Mouse (Mus musculus) thymus, adult 2 months (tissue): ENCODE results near the gene Gm20538. TPM values are rescaled to one million over a fixed set of nuclear protein-coding genes. Genes with fewer than 3 reads are reported as not detected.

Source experiments
- DNase-seq: peaks from one replicate; pipeline ENCODE4 v3.0.0; 2021
- H3K27ac ChIP-seq: fragments of 200-500 bp; 2 replicates; pipeline ENCODE4 v1.5.1; 2012; ENCODE audit warnings: low read length, control low read depth; ENCODE audit not compliant: control insufficient read depth, insufficient read depth
- H3K27me3 ChIP-seq: fragments of 200-500 bp; 2 replicates; pipeline ENCODE4 v1.6.1; 2012; ENCODE audit warnings: mild to moderate bottlenecking, low read length, moderate library complexity, mixed read lengths; ENCODE audit not compliant: control insufficient read depth, insufficient read depth
- H3K36me3 ChIP-seq: fragments of 200-500 bp; 2 replicates; pipeline ENCODE4 v1.6.1; 2012; ENCODE audit warnings: mild to moderate bottlenecking, low read length, moderate library complexity; ENCODE audit not compliant: control insufficient read depth, insufficient read depth
- H3K4me1 ChIP-seq: fragments of 200-500 bp; replicated peaks from 2 replicates; pipeline ENCODE4 v1.6.1; 2012; ENCODE audit warnings: low read length; ENCODE audit not compliant: control insufficient read depth, insufficient read depth
- H3K4me3 ChIP-seq: fragments of 200-500 bp; 2 replicates; pipeline ENCODE4 v1.5.1; 2012; ENCODE audit warnings: mild to moderate bottlenecking, low read length, control low read depth, moderate library complexity; ENCODE audit not compliant: control insufficient read depth, insufficient read depth
- CTCF ChIP-seq: fragments of 200-500 bp; IDR thresholded peaks from 2 replicates; pipeline ENCODE4 v1.5.1; 2012; ENCODE audit warnings: mild to moderate bottlenecking, control low read depth, low read length, moderate library complexity, borderline replicate concordance; ENCODE audit not compliant: control insufficient read depth, poor library complexity, insufficient read depth; ENCODE audit errors: extremely low read depth
- POLR2A ChIP-seq: fragments of 200-500 bp; IDR thresholded peaks from 2 replicates; pipeline ENCODE4 v1.6.1; 2012; ENCODE audit warnings: mild to moderate bottlenecking, low read length, control low read depth, moderate library complexity; ENCODE audit not compliant: control insufficient read depth, poor library complexity, insufficient read depth; ENCODE audit errors: extremely low read depth
- WGBS: fragments of 180-500 bp; shearing (Covaris S2); methylation state at CpG from one replicate; pipeline ENCODE4 v1.1.7; 2018; 5-methylcytosine and 5-hydroxymethylcytosine counted together
- polyA plus RNA-seq: library from polyadenylated mRNA; depleted of rRNA; stranded (reverse); fragments of >200 nt; gene quantifications from 2 replicates; pipeline ENCODE4 v1.2.3, GENCODE M21; 2012

Gm20538 gene
- polyA plus RNA-seq, 1 experiment = 6.6 TPM

GRCm38 (mm10) chr19:44562652-44563206, 10.1 kb upstream of the Gm20538 start, which contains the start of gene Hif1an:
Gene Hif1an, plus strand, starts transcription at chr19:44562850.
- TF ChIP-seq CTCF (peak; percentile 86; the same call in 1 of the 2 replicates), POLR2A (peak; percentile 90)
- H3K4me3 ChIP-seq = peak within 1 kb of the TSS; percentile 82
- H3K4me1 ChIP-seq = peaks cover 9% of the 10 kb centered on the region
- H3K36me3 ChIP-seq = peaks cover 25% of the 10 kb centered on the region
- no peak within 1 kb of the TSS for H3K27ac ChIP-seq
- peak; percentile 96 for DNase-seq
- WGBS = under 1% methylated on average over 33 of the region's 33 CpGs
- no peaks in the 10 kb centered on the region for H3K27me3 ChIP-seq

- under 1% methylated on average over 50 of the region's 50 CpGs for WGBS
- H3K36me3 ChIP-seq = peaks cover 23% of the 10 kb centered on the region
- no peak within 1 kb of the TSS for H3K27ac ChIP-seq
- H3K4me3 ChIP-seq = peak within 1 kb of the TSS; percentile 81
- peak; percentile 95 for DNase-seq
- peak; percentile 68; the same call in 1 of the 2 replicates for TF ChIP-seq POLR2A
- no peak for TF ChIP-seq CTCF
- H3K27me3 ChIP-seq = no peaks in the 10 kb centered on the region
- H3K4me1 ChIP-seq = peaks cover 9% of the 10 kb centered on the region
Measured at GRCm38 (mm10) chr19:44554861-44555590, 2.4 kb upstream of the Gm20538 start, which contains the start of gene Ndufb8. Gene Ndufb8, minus strand, starts transcription at chr19:44555440.

- peaks cover 28% of the 10 kb centered on the region for H3K36me3 ChIP-seq
- DNase-seq = no peak
- H3K27me3 ChIP-seq = no peaks in the 10 kb centered on the region
- no peak overlapping the region for H3K27ac ChIP-seq
- H3K4me3 ChIP-seq = peak overlapping the region; percentile 81
- 3% methylated on average over 8 of the region's 8 CpGs for WGBS
- H3K4me1 ChIP-seq = peaks cover 9% of the 10 kb centered on the region
- TF ChIP-seq POLR2A (no peak), CTCF (no peak)
Measured at GRCm38 (mm10) chr19:44554490-44554860, 1.8 kb upstream of the Gm20538 start.

GRCm38 (mm10) chr19:44553286-44553685, 655 bp upstream of the Gm20538 start:
- Histone ChIP-seq H3K27me3 (no peaks in the 10 kb centered on the region), H3K36me3 (peaks cover 40% of the 10 kb centered on the region), H3K4me3 (no peak overlapping the region), H3K4me1 (peaks cover 9% of the 10 kb centered on the region), H3K27ac (no peak overlapping the region)
- DNase-seq = no peak
- 95% methylated on average over 4 of the region's 4 CpGs for WGBS
- TF ChIP-seq POLR2A (no peak), CTCF (no peak)

- WGBS = 8% methylated on average over 47 of the region's 47 CpGs
- DNase-seq = peak; percentile 11
- no peak within 1 kb of the TSS for H3K27ac ChIP-seq
Measured at GRCm38 (mm10) chr19:44545321-44546041, 7.2 kb downstream of the Gm20538 start, which contains the start of gene Sec31b. Gene Sec31b, minus strand, starts transcription at chr19:44545864.

GRCm38 (mm10) chr19:44544775-44545174, 7.9 kb downstream of the Gm20538 start:
- H3K36me3 ChIP-seq = peaks cover 16% of the 10 kb centered on the region
- peak; percentile 73 for DNase-seq
- TF ChIP-seq POLR2A (no peak), CTCF (no peak)
- no peak overlapping the region for H3K27ac ChIP-seq
- 0 out of 2 replicates have a peak, but pooled peaks cover 5% of the 10 kb centered on the region for H3K4me1 ChIP-seq
- WGBS = 2% methylated on average over 13 of the region's 13 CpGs
- H3K4me3 ChIP-seq = no peak overlapping the region
- H3K27me3 ChIP-seq = peaks cover 6% of the 10 kb centered on the region

More at GRCm38 (mm10) chr19:44545321-44546041, 7.2 kb downstream of the Gm20538 start, which contains the start of gene Sec31b:
- H3K4me1 ChIP-seq = 0 out of 2 replicates have a peak, but pooled peaks cover 5% of the 10 kb centered on the region
- TF ChIP-seq POLR2A = no peak
- TF ChIP-seq CTCF = no peak
- H3K36me3 ChIP-seq = peaks cover 23% of the 10 kb centered on the region
- H3K27me3 ChIP-seq = peaks cover 6% of the 10 kb centered on the region
- peak within 1 kb of the TSS; percentile 10; the same call in 1 of the 2 replicates for H3K4me3 ChIP-seq
